Mouse (Mus musculus): ENCODE measurements around the gene Sh3bp1. TPM values are rescaled to one million over a fixed set of nuclear protein-coding genes. Genes with fewer than 3 reads are reported as not detected.

The Sh3bp1 gene
- total RNA-seq (2017): 17.4 and 33.3 TPM in 2 replicates

DNA sequence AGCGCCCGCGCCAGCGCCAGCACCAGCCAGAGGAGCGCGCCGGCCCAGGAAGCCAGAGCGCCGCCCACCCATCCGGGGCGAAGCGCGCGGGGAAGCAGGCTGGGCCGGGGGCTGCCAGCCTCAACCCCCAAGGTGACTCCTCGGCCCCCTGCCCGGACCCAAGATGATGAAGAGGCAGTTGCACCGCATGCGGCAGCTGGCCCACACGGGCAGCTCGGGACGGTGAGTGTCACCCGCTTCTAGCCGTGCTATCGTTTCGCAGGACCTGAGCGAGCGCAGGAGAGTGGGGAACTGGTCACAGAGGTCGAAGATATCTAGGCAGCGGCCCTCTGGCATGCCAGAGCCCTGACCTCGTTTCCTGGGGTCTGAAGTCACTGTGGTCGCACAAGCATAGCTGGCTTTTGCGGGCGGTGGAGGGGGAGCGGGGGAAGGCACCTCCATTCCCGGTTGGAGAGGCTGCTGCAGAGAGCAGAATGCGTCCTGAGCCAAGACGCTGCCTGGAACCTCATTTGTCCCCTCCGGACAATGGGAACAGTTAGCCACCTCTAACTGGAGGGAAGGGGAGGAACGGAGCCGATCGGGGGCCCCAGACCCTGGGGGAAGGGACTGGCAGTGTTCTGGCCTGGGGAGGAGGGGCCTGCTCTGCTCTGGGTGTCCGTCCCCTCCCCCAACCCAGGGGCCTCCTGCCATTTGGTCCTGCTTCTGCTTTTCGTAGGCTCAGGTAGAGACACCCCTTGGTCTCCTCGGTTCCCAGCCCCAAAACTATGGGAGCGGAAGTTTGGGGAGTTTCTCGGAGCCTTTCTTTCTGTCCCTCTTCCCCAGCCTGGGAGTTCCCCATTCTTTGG, at the start of gene Sh3bp1:
Gene Sh3bp1 (plus strand): TSS at position 29 of the 845 bp plus-strand sequence.
- ATAC-seq (replicated peaks; ENCODE audit: low read depth, poor library complexity, severe bottlenecking): 0 out of 2 replicates have a peak, but pooled peaks have one; percentile 10

DNA sequence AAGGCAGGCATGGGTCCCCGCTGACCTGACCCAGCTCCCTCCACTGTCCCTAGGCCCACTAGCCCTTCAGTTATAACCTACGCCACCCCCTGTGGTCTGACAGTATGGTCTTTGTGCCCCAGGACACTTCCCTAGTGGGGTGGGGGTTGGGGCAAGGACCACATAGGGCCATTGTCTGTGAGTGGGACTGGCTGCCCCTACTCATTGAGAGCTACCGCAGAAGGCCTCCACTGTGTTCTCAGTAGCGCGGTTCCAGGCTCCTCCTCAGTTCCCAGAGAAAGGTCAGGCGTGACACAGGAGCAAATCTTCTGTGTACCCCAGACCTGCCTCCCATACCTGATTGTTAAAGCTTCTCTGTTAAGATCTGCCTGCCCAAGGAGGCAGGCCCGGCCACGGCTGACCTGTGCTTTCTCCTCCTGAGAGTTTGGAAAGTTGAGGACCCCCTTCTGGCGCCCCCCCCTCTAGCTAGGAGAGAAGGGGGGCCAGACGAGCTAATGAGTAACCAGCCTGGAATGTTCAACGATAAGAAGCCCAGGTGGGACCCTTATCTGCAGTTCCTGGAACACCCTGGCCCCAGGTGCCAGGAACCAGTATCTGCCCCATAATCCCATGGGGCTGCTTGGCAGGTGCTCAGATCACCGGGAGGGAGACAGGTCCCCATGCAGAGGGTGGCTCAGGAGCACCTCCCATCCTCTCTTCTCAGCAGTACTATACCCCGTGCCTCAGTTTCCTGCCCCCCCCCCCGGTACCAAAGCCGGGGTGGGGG, 49.3 kb upstream of the Sh3bp1 start:
- ATAC-seq (replicated peaks; ENCODE audit: low read depth, poor library complexity, severe bottlenecking): no peak

DNA sequence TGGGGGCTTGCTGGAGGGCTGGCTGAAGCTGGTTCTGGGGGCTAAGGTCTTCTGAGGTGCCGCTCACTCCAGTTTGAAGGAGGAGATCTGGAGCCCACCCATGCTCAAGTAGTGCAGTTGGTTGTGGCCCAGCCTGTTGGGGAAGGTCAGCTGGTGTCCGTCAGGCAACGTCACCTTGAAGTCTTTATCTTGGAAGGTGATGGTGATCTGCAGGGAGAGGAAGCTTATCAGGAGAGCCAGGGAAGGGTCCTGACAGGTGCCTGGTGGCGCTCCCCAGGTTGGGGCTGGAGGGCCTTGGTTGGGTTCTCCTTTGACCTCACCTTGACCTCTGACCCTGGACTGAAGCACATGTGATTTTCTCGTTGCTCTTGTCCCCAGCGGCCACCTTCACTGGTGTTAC, 48.6 kb upstream of the Sh3bp1 start:
- ATAC-seq (replicated peaks; ENCODE audit: low read depth, poor library complexity, severe bottlenecking): no peak

DNA sequence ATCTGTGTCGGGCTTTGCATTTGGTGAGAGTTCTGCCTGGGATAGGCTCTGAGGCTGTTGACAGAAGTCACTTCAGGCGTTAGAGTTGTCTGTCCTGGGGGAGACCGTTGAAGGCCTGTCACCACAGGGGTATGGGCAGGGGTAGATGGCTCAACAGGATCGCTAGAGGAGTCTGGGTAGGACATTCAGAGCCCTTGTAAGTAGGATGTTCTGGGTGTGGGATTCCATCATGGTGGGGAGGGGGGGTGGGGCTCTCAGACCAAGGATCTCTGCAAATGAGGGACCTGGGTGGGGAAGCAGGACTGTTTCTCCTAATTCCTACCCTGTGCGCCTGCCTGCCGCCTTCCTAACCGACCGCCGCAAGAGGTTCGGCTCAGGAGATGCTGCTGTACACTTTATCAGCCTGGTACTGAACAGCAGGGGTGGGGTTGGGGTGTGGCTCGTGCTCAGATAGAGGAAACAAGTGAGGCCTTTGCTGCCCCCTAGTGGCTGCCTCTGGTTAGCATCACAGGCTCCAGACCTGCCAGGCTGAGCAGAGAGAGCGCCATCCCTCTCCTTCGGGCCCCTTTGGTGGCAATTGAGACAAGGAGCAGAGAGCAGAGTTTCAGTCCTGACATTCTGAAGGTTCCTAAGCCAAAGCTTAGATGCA, 47.9 kb upstream of the Sh3bp1 start:
- peak; percentile 96 for ATAC-seq (replicated peaks; ENCODE audit: low read depth, poor library complexity, severe bottlenecking)

GRCm38 (mm10) chr15:78855303-78855965, 44.1 kb upstream of the Sh3bp1 start, which contains the start of gene Lgals2:
Gene Lgals2, minus strand, starts transcription at chr15:78855529.
- no peak for ATAC-seq (replicated peaks; ENCODE audit: low read depth, poor library complexity, severe bottlenecking)

DNA sequence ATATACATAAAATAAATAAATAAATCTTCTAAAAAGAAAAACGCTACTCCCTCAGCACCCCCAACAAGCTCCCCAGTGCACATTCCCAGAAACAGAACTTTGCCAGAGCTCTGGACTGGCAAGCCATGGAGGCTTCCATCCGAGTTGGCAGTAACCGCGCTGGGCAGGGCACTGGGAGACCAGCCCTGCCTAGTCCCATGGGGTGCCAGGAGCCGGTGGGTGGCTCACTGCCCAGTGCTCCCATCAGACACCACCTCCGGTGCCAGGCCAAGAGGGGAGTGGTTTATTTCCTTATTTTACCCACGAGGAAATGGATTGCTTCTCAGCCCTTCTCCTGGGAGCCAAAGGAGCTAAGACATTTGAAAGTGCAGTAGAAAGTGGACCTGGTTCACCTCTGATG, 42.6 kb upstream of the Sh3bp1 start:
- ATAC-seq (replicated peaks; ENCODE audit: low read depth, poor library complexity, severe bottlenecking): no peak

DNA sequence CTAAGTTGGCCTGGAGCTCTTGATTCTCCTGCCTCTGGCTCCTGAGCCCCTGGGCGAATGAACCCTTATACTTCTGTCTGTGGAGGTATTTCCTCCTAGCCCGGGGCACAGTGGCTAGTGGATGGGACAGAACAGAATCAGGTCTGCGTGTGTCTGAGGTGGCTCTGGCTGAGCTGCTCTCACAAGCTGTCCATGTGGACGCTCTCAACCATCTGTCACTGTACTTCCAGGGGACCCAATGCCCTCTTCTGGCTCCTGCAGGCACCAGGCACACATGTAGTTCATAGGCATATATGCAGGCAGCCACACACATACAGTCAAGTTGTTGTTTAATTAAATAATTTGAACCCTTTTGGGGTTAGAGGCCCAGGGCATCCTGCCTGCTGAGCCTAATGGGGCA, 40.3 kb upstream of the Sh3bp1 start:
- no peak for ATAC-seq (replicated peaks; ENCODE audit: low read depth, poor library complexity, severe bottlenecking)

- no peak for ATAC-seq (replicated peaks; ENCODE audit: low read depth, poor library complexity, severe bottlenecking)
Observed at GRCm38 (mm10) chr15:78859714-78860113, 39.9 kb upstream of the Sh3bp1 start.

DNA sequence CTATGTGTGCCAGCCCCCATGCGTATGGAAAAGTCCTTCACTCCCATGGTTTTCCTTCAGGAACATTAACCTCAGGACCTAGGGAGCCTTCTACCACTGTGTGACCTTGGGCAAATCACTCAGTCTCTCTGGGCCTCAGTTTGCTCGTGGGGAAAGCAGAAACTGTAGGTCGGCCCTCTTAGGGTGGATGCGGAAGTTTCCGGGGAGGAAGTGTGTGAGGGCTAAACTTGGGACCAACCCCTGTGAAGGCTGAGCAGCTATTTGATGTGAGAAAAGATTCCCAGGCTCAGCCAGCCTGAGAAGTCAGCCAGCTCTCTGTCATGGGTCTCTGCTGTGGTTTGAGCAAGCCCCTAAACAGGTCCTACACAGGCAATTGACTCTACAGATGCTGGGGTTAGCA, 37.3 kb upstream of the Sh3bp1 start:
- ATAC-seq (replicated peaks; ENCODE audit: low read depth, poor library complexity, severe bottlenecking): no peak

DNA sequence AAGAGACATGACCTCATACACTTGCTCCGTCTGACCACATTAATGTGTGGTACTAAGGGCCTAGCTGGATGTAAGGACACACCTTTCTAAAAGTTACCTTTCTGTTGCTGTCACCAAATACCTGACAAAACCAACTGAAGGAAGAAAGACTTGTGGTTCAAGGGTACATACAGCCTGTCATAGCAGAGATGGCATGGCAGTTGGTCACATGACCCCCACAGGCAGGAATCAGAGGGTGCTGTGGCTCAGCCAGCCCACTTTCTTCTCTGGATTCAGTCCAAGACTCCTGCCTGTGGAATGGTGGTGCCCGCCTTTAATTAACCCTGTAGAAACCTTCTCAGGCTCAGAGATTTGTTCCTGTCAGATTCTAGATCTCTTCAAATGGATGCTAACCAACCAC, 36.4 kb upstream of the Sh3bp1 start:
- ATAC-seq (replicated peaks; ENCODE audit: low read depth, poor library complexity, severe bottlenecking): no peak

DNA sequence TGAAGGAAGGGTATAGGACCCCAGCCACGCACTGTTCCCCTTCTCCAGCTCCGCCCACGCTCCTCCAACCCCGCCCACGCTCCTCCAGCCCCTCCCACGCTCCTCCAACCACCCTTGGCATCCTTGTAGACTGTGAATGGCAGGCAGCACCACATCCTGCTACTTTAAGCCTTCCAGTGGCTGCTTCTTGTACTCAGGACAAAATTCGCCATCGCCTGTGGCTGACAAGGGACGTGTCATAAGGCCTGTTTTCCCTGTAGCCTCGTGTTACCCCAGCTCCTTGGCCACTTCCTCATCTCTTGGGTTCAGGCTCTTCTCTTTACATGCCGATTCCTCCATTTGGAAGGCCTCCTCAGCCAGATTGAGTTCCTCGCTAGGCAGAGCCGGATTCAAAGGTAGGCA, 35.7 kb upstream of the Sh3bp1 start:
- ATAC-seq (replicated peaks; ENCODE audit: low read depth, poor library complexity, severe bottlenecking): peak; percentile 62

GRCm38 (mm10) chr15:78868398-78868797, 31.2 kb upstream of the Sh3bp1 start:
- ATAC-seq (replicated peaks; ENCODE audit: low read depth, poor library complexity, severe bottlenecking): no peak

DNA sequence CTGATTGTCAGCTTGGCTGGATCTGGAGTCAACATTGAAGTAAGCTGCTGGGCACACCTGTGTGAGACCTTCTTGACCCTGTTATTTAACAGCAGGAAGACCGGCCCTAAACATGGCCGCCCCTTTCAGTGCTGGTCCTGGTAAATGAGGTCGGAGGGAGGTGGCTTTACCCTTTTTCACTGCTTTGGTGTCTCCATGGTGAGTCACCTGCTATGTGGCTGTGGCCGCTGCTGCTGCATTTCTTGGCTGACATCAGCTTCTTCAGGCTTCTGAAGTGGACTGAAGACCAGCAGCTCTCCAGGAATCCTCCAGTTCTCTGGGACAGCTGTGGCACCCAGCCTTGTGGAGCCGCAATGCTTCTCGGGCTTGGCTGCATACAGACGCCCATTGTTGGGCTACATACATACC, 30.7 kb upstream of the Sh3bp1 start:
- ATAC-seq (replicated peaks; ENCODE audit: low read depth, poor library complexity, severe bottlenecking): no peak

GRCm38 (mm10) chr15:78869775-78870174, 29.8 kb upstream of the Sh3bp1 start:
- ATAC-seq (replicated peaks; ENCODE audit: low read depth, poor library complexity, severe bottlenecking): peak; percentile 76

GRCm38 (mm10) chr15:78872021-78872608, 27.5 kb upstream of the Sh3bp1 start:
- ATAC-seq (replicated peaks; ENCODE audit: low read depth, poor library complexity, severe bottlenecking): no peak

DNA sequence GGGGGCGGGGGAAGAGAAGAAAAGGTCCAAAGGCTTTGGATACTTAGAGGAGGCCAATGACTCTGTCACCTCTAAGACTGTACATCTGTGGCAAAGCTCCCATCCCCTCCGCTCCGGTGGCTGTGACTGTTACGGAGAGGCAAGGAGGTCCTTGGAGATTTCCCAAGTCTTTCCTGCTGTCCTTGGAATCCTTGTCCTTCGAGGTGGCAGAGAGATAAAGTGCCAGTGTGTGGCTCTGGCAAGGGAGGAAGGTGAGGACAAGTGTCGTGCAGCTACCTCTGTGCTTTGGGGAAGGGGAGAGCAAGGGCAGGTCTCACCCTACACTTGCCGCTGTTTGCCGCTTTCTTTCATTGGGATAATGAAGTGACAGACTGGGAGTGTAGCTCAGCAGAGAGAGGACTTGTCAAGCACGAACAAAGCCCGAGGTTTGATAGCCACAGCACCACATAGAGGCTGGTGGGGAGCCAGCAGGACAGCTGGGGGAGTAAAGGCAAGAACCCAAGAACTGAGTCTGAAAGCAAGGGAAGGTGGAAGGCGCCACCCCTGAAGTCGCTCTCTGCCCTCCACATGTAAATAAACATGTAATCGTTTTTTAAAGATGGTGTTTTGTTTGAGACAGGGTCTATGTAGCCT, 25.6 kb upstream of the Sh3bp1 start:
- ATAC-seq (replicated peaks; ENCODE audit: low read depth, poor library complexity, severe bottlenecking): no peak

DNA sequence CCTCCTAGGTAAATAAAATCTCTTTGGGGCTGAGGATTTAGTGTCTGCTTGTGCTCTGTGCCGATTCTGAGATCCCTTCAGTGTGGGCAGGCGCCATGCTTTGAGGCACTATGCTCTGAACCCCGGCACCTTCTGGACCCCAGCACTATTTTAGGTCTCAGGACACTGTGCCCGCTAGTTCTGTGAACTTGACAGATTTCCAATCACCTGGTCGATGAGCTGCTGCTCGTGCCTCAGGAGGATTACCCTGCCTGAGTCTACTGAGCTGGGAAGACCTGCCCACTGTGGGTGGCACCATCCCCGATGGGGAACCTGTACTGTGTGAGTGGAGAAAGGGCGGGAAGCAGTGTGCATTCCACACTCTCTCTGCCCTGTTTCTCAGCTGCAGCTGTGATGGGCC, 24.6 kb upstream of the Sh3bp1 start:
- ATAC-seq (replicated peaks; ENCODE audit: low read depth, poor library complexity, severe bottlenecking): no peak

DNA sequence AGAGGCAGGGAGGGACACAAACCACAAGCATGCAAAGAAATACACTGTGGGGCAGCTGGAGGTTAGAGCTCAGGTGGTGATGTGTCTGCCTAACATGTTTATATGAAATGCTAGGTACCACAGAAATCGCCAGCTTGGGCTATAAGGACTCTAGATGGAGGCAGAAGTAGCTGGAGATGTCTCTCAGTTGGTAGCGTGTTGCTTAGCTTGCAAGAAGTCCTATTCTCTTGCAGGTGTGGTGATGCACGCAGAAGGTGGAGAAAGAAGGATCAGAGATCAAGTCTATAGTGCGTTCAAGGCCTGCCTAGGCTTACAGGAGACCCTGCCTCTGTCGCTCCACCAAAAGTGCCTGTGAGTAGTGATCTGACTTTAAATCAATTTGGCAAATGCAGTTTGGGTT, 24.0 kb upstream of the Sh3bp1 start:
- no peak for ATAC-seq (replicated peaks; ENCODE audit: low read depth, poor library complexity, severe bottlenecking)

GRCm38 (mm10) chr15:78876258-78876696, 23.3 kb upstream of the Sh3bp1 start:
- ATAC-seq (replicated peaks; ENCODE audit: low read depth, poor library complexity, severe bottlenecking): peak; percentile 64

Measured in common myeloid progenitor, adult 5-6 weeks (primary cell).